Mouse (Mus musculus): ENCODE data around the gene Nrip2.
A peak's percentile ranks its signal among the peaks of the same experiment; 100 is the strongest.

- TF ChIP-seq POLR2A (IDR thresholded peaks at IDR 0.05; ENCODE audit: borderline replicate concordance, insufficient read depth, low read length) = no peak
- peak; percentile 10; the same call in 1 of the 2 replicates for TF ChIP-seq CTCF (IDR thresholded peaks at IDR 0.05; ENCODE audit: borderline replicate concordance, insufficient read depth, low read depth, low read length)
Observed at GRCm38 (mm10) chr6:128370040-128370439, 29.1 kb upstream of the Nrip2 start.

Data from cerebellum, adult 2 months (tissue).